Mouse (Mus musculus) lung, postnatal 0 days (tissue): ENCODE measurements around the gene Rab37.

Experiments used
- CTCF ChIP-seq: IDR thresholded peaks from 2 replicates; pipeline ENCODE4 v1.5.1; 2016; ENCODE audit warnings: antibody characterized with exemption, mild to moderate bottlenecking
- EP300 ChIP-seq: IDR thresholded peaks from 2 replicates; pipeline ENCODE4 v1.6.1; 2016; ENCODE audit warnings: antibody characterized with exemption, mild to moderate bottlenecking, control low read depth

DNA sequence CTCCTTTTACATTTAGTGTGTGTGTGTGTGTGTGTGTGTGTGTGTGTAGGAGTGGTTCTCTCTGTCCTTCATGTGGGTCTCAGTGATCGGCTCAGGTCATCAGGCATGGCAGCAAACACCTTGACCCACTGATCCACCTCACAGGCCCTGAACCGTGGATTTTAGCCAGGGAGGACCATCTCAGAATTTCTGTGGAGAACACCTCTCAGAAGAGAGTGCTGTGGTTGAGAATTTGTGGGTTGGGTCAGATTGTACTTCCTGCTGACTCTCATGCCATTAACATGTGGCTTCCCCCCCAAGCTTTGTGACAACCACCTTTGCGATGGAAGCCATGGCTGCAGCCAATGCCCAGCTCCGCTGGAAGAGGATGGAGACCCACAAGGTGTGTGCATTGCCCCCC, 109.3 kb downstream of the Rab37 start:
- TF ChIP-seq CTCF, result no peak
- no peak for TF ChIP-seq EP300
